Mouse (Mus musculus): ENCODE measurements around the gene E130114P18Rik. TPM values are rescaled to one million over a fixed set of nuclear protein-coding genes. Genes with fewer than 3 reads are reported as not detected.

Gene E130114P18Rik
- total RNA-seq, 2 experiments from 2014 or later = not detected

GRCm38 (mm10) chr4:97585170-97585569 is 192.7 kb downstream of the E130114P18Rik start:
- intact Hi-C loops (cut with DNase I) = no loop called here
- DNase-seq = no peak

DNA sequence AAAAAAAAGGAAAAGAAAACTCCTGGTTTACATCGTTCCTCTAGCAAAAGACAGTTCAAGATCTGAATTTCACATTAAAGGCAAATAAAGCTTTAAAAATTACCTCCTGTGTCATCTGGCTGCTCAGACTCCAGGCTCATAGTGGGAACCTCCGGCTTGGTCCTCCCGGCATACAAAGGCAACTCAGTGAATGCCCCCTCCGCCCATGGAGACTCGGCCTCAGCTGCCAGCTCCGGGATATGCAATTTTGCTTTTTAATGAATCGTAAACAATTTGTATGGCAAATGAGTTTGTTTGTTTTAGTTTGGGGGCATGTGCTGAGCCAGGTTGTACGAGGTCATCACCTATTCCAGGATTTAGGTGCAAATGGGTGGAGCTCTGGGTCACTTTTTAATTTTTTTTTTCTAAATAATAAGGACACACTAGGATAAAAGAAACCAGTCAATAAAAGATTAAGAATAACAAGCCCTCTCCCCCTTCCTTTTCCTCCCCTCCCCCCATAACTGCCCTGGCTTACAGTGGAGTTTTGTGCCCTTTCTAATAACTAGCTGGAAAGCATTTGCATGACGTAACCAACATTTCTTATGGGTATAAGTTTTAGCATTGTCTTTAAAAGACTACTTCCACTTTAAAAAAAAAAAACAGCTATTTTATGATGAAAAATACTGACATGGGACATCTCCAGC is 193.3 kb downstream of the E130114P18Rik start:
- intact Hi-C loops (cut with DNase I) = no loop called here
- no peak for DNase-seq

GRCm38 (mm10) chr4:97582796-97583430 is 195.0 kb downstream of the E130114P18Rik start:
- DNase-seq = no peak
- intact Hi-C loops (cut with DNase I) = no loop called here

DNA sequence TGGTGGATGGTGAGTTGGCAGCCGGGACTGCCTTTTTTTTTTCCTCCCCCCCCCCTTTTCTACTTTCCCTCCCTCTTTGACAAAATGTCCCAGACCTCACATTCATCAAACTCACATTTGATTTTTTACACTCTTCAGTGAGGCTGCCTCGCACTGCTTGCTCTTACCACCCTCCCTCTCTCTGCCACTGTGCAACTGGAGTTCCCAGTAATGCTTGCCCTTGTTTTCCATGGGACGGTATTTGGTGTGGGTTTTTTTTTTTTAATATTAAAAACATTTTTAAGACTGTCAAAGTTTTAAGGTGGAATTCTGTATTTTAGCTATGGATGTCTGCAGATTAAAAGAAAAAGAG is 195.8 kb downstream of the E130114P18Rik start:
- no peak for DNase-seq
- intact Hi-C loops (cut with DNase I) = no loop called here

DNA sequence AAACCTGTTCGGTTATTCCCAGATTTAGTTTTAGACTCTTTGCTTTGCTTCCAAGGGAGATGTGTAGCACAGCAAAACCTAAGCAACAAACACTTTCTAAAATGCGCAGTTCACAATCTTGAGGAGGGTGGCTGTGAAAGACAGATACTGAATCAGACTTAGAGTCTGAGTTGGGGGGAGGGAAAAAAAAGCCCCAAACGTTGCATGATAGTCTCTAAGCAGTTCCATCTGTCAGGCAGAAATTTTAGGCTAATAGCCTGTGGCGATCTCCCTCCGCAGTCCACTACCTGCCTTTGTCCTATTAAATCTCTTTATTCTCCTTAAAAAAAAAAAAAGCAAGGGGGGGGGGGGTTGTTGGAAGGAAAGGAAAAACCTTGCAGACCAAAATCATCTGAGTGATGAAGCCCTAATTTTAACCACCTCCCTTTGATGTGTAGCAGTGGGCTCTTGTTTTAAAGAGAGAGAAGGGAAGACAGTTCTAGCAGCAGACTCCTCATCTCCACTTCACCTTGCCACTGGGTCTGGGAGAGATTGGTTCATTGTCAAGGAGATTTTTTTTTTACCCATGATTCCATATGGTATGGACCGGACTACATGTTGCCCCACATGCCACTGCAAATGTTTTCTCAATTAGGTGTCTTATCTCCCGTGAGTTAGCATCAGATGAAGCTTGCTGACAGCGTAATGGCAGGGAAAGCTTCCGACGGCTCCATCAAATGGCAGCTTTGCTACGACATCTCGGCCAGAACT is 196.4 kb downstream of the E130114P18Rik start:
- DNase-seq = no peak
- intact Hi-C loops (cut with DNase I) = no loop called here

DNA sequence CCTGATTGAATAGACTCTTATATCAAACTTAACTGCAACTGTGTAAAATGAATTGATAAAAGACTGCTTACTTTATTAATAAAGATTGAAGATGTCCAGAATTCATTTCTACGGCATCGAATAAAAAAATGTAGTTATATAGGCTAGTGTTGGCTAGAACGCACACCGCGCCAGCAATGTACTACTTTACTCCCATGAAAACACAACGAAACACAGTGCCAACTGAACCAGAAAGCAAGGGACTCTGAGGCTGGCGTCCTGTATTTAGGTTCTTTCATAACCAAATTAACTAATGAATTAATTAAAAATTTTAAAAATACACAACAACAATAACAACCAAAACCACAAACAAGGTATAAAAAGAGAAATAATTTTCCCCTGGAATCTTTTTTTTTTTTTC is 197.0 kb downstream of the E130114P18Rik start:
- intact Hi-C loops (cut with DNase I) = no loop called here
- DNase-seq = no peak

DNA sequence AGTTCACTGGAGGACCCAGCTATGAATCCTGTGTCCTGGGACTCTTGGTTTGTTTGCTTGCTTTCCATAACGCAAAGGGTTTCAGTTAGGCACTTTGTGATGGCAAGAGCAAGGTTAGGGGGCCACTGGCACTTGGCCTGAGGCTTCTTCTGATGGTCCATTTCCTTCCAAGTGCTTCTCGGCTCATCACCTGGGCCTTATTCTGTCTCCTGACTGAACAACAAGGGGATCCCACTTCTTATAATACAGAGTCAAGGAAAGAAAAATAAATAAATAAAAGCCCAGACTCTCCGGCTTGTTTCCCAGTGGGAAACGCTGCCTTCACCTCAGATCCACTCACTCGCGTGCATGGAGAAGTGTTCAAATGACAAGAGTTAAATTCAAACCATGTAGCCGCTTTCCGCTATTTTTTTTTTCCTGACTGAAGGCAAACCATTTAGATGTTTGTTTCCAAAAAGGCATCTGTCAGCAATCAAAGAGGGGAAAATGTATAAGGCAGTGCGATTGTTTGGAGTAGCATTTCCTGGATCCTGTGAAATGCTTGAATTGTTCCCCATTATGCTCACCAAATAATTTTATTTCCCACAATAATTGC is 199.2 kb downstream of the E130114P18Rik start:
- DNase-seq = no peak
- intact Hi-C loops (cut with DNase I) = no loop called here

GRCm38 (mm10) chr4:97577431-97577830 is 200.4 kb downstream of the E130114P18Rik start:
- intact Hi-C loops (cut with DNase I) = no loop called here
- DNase-seq = no peak

GRCm38 (mm10) chr4:97575447-97575846 is 202.4 kb downstream of the E130114P18Rik start:
- peak in 1 of 2 experiments; percentile 6 for DNase-seq
- intact Hi-C loops (cut with DNase I) = no loop called here

- no peak for DNase-seq
- intact Hi-C loops (cut with DNase I) = loop anchor here (5.0 to 10.0 kb wide), 3 partner anchors 53 to 1135 kb away; no protein-coding TSS in a partner anchor
Measured at GRCm38 (mm10) chr4:97569320-97569719, 208.6 kb downstream of the E130114P18Rik start.

- intact Hi-C loops (cut with DNase I) = loop anchor here (1.0 to 10.0 kb wide), 5 partner anchors 58 to 1140 kb away; no protein-coding TSS in a partner anchor
- DNase-seq = peak in 1 of 2 experiments; percentile 10
Measured at GRCm38 (mm10) chr4:97564656-97565055, 213.2 kb downstream of the E130114P18Rik start.

- intact Hi-C loops (cut with DNase I) = loop anchor here (2.0 to 10.0 kb wide), 3 partner anchors 551 to 1141 kb away; no protein-coding TSS in a partner anchor
Measured at GRCm38 (mm10) chr4:97564199-97564598, 213.7 kb downstream of the E130114P18Rik start.

DNA sequence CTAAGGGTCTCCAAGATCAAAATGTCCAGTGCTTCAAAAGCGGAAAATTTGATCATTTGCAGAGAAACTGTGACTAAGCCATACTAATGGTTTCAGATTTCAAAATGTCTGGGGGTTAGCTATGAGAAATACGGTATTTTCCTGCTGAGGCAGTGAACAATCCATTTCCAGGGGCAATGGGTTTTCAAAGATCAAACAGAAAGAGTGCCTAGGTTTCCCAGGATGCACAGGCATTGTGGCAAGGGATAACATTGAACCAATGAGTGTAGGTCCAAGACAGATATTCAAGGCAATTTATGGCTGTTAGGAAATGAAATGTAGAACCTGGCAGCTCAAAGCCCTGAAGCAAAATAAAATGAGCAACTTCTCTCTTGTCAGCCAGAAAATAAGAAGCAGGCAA is 220.3 kb downstream of the E130114P18Rik start:
- intact Hi-C loops (cut with DNase I) = no loop called here
- DNase-seq = no peak

More at GRCm38 (mm10) chr4:97564199-97564598, 213.7 kb downstream of the E130114P18Rik start:
- DNase-seq = no peak

GRCm38 (mm10) chr4:97544016-97544415 is 233.9 kb downstream of the E130114P18Rik start:
- intact Hi-C loops (cut with DNase I) = no loop called here
- DNase-seq = no peak

DNA sequence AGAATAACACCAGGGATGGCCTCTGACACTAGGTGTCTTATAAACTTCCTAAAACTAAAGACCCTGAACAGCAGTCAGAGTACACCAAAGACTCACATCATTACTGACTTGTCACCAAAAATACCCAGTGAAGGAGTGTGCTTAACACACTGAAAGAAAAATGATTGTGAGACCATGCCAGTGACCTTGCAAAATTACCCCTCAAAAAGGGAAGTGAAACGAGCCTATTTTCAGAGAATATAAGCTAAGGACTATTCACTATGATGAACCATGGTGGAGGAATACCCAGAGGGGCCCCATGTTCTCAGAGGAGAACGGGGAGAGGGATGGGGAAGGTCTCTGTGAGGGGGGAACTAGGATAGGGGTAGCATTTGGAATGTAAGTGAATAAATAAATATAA is 245.8 kb downstream of the E130114P18Rik start:
- intact Hi-C loops (cut with DNase I) = no loop called here
- no peak for DNase-seq

GRCm38 (mm10) chr4:97528517-97528916 is 249.4 kb downstream of the E130114P18Rik start:
- DNase-seq = no peak
- intact Hi-C loops (cut with DNase I) = no loop called here

Other genes starting within 250 kb of the E130114P18Rik start
- gene Nfia, start 5.3 kb downstream of the E130114P18Rik start, total RNA-seq (2021) = 100 to 1,000 TPM; 159 to 170 TPM

Data from heart, postnatal 14 days (tissue).